Mouse (Mus musculus): ENCODE measurements around the gene P2ry2. TPM values are rescaled to one million over a fixed set of nuclear protein-coding genes. Genes with fewer than 3 reads are reported as not detected.

P2ry2 gene
- total and polyA plus RNA-seq, 2 experiments from 2014 or later = 0.24 to 0.67 TPM

DNA sequence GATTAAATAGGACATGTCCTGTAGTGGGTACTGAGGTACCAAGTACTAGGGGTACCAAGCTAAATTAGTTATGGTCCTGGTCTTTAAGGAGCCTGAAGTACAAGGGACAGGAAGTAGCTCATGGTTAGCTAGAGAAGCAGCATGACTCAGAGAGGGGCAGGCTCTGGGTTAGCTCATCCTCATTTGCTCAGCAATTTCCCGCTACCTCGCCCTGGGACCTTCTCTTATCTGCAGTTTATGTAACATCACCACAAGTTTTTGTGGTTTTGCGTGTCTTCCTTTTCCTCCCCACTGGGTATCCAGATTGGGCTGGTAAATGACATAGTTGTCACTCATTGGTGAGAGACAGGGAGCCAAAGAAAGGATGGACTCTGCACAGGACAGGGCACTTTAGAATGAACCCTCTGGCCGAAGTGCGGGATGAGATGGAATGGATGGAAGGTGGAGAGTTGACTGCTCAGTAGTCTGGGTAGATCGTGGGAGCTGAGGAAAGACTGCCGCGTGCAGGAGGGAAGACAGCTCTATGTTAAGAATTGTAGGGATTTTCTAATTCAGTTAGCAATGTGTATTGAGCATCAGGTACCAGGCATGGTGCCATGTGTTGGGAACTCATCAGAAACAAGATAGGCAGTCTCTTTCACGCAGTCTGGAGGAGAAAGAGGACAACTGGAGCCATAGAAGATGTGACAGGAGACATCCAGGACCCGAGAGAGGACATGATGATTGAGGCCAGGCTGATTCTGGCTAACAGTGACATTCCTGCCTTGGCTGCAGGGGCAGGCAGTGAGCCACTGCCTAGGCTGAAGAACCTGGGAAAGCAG is 15.2 kb upstream of the P2ry2 start:
- no peaks in the 10 kb centered on the region for H3K27me3 ChIP-seq (ENCODE audit: insufficient read depth, low read length)
- no peak overlapping the region for H3K4me2 ChIP-seq (ENCODE audit: low read depth)
- no peaks in the 10 kb centered on the region for H3K4me1 ChIP-seq (ENCODE audit: insufficient read depth)
- no peak for ATAC-seq
- WGBS = 84% methylated on average over 10 of the region's 10 CpGs
- H3K36me3 ChIP-seq (ENCODE audit: insufficient read depth) = no peaks in the 10 kb centered on the region
- TF ChIP-seq CTCF (IDR thresholded peaks at IDR 0.05; ENCODE audit: low read depth) = no peak
- no peaks in the 10 kb centered on the region for H3K9me3 ChIP-seq (ENCODE audit: low read length)
- no peak overlapping the region for H3K9ac ChIP-seq
- no peak overlapping the region for H3K27ac ChIP-seq (ENCODE audit: low read depth, low read length)
- H3K4me3 ChIP-seq (ENCODE audit: low read depth, low read length) = no peak overlapping the region
- DNase-seq = no peak

DNA sequence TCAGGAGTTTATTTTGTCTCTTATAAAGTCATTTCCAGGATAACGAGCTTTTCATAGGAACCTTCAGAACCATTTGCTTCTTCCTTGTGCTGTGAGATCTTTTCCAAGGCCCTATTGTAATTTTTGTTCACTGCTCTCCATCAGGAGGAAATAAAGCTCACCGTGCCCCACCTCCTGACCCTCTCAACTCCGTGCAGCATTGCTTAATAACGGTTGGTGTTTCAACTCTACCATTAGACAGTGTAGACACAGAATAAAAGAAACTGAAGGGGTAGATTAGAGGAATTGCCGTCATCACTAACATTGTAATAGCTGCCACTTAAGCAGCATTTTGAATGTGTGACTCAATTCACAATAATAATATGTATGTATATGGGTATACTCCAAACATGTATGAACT is 14.2 kb upstream of the P2ry2 start:
- Histone ChIP-seq H3K4me3 (ENCODE audit: low read depth, low read length) (no peak overlapping the region), H3K9ac (no peak overlapping the region), H3K27ac (ENCODE audit: low read depth, low read length) (no peak overlapping the region), H3K9me3 (ENCODE audit: low read length) (0 out of 2 replicates have a peak, but pooled peaks cover 3% of the 10 kb centered on the region), H3K4me1 (ENCODE audit: insufficient read depth) (no peaks in the 10 kb centered on the region), H3K27me3 (ENCODE audit: insufficient read depth, low read length) (no peaks in the 10 kb centered on the region), H3K36me3 (ENCODE audit: insufficient read depth) (no peaks in the 10 kb centered on the region), H3K4me2 (ENCODE audit: low read depth) (no peak overlapping the region)
- TF ChIP-seq CTCF (IDR thresholded peaks at IDR 0.05; ENCODE audit: low read depth) = no peak
- ATAC-seq = no peak
- DNase-seq = no peak
- WGBS = 31% methylated on average over 5 of the region's 5 CpGs

DNA sequence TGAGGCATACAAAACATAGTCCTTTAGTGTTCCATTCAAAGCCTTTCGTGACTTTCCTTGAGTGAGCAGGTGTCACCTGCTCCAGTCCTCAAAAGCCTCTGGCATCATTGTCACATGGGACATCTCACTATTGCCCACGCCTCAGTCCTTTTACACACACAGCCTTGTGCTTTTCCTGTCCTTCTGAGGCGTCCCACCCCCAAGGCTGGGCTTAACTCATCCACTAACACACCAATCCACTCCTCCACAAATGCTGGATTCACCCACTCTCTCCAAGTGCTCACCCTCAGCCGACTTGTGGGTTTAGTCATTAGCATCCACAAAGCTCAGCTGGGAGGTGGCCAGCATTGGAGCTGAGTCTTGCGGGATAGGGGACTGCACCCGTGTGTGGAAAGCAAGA is 4.8 kb upstream of the P2ry2 start:
- no peak overlapping the region for H3K9ac ChIP-seq
- TF ChIP-seq CTCF (IDR thresholded peaks at IDR 0.05; ENCODE audit: low read depth) = no peak
- H3K4me1 ChIP-seq (ENCODE audit: insufficient read depth) = no peaks in the 10 kb centered on the region
- no peak overlapping the region for H3K4me2 ChIP-seq (ENCODE audit: low read depth)
- H3K36me3 ChIP-seq (ENCODE audit: insufficient read depth) = no peaks in the 10 kb centered on the region
- peaks cover 11% of the 10 kb centered on the region for H3K27me3 ChIP-seq (ENCODE audit: insufficient read depth, low read length)
- ATAC-seq = peak; percentile 61
- H3K4me3 ChIP-seq (ENCODE audit: low read depth, low read length) = no peak overlapping the region
- 0 out of 2 replicates have a peak, but pooled peaks cover 3% of the 10 kb centered on the region for H3K9me3 ChIP-seq (ENCODE audit: low read length)
- WGBS = 49% methylated on average over 6 of the region's 6 CpGs
- no peak overlapping the region for H3K27ac ChIP-seq (ENCODE audit: low read depth, low read length)
- DNase-seq = no peak

DNA sequence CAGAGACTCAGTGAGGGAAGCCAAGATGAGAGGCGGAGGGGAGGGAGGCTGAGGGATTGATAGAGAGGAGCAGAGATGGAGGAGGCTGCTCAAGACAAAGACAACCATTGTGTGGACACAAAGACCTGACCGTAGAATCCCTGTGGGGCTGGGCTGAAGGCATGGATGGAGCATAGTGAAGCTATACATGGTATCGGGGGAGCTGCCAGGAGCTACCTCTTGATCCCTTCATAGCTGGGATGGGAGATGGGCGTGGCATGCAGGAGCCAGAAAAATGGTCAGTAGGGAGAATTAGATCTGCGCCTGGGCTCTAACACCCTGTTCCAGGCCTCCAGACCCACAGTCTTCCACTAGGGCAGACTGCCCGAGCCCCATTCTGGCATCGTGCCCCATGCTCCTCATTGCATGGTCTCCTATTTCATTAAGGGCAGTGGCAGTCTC is 4.4 kb upstream of the P2ry2 start:
- H3K4me3 ChIP-seq (ENCODE audit: low read depth, low read length) = no peak overlapping the region
- no peak overlapping the region for H3K9ac ChIP-seq
- H3K36me3 ChIP-seq (ENCODE audit: insufficient read depth) = no peaks in the 10 kb centered on the region
- ATAC-seq = peak; percentile 69
- DNase-seq = peak; percentile 50
- H3K27ac ChIP-seq (ENCODE audit: low read depth, low read length) = 0 out of 2 replicates have a peak overlapping the region, but pooled peaks have one; percentile 3
- 36% methylated on average over 7 of the region's 7 CpGs for WGBS
- no peak for TF ChIP-seq CTCF (IDR thresholded peaks at IDR 0.05; ENCODE audit: low read depth)
- 0 out of 2 replicates have a peak, but pooled peaks cover 2% of the 10 kb centered on the region for H3K9me3 ChIP-seq (ENCODE audit: low read length)
- peaks cover 16% of the 10 kb centered on the region for H3K27me3 ChIP-seq (ENCODE audit: insufficient read depth, low read length)
- no peak overlapping the region for H3K4me2 ChIP-seq (ENCODE audit: low read depth)
- H3K4me1 ChIP-seq (ENCODE audit: insufficient read depth) = no peaks in the 10 kb centered on the region

DNA sequence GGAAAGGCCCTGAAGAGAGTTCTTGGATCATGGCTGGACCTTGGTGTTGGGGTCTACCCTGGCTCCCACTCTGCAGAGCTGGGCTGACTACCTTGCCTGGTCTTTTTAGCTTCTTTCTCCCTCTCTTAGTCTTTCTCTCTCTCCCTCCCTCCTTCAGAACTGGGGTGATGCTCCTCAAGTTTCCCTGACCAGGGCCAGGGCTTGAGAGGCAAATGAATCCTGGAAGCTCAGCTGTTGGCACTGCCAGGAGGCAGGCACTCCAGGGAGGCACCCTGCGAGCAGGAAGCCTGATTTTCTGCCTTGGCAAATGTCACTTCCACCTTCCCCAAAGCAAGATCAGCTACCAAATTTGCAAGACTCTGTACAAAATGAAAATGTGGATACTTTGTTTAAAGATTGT is 2.3 kb upstream of the P2ry2 start:
- Histone ChIP-seq H3K9ac (no peak overlapping the region), H3K4me1 (ENCODE audit: insufficient read depth) (no peaks in the 10 kb centered on the region), H3K9me3 (ENCODE audit: low read length) (no peaks in the 10 kb centered on the region), H3K27ac (ENCODE audit: low read depth, low read length) (no peak overlapping the region), H3K4me2 (ENCODE audit: low read depth) (no peak overlapping the region), H3K36me3 (ENCODE audit: insufficient read depth) (no peaks in the 10 kb centered on the region), H3K4me3 (ENCODE audit: low read depth, low read length) (no peak overlapping the region), H3K27me3 (ENCODE audit: insufficient read depth, low read length) (peaks cover 36% of the 10 kb centered on the region)
- WGBS = 47% methylated on average over 1 of the region's 1 CpGs
- ATAC-seq = no peak
- TF ChIP-seq CTCF (IDR thresholded peaks at IDR 0.05; ENCODE audit: low read depth) = no peak
- no peak for DNase-seq

DNA sequence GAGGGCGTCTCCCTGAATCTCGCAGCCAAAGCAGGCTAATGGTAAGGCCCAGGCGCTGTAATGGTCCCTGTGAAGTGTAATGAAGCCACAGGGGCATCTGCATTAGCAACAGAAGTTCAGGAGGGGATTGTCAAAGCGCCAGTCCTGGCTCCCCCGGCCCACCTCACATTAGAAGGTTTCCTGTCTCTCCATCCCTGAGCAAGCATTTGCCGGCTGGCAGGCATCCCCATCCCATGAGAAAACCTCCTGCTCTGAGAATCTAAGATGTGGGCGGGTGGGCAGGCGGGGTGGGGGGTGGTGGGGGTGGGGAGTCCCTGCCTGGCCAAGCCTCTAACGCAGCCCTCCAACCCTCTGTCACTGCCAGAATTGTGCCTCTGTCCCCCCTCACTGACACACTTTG is 1.4 kb upstream of the P2ry2 start:
- Histone ChIP-seq H3K9me3 (ENCODE audit: low read length) (no peaks in the 10 kb centered on the region), H3K9ac (no peak overlapping the region), H3K27me3 (ENCODE audit: insufficient read depth, low read length) (peaks cover 38% of the 10 kb centered on the region), H3K4me2 (ENCODE audit: low read depth) (no peak overlapping the region), H3K36me3 (ENCODE audit: insufficient read depth) (no peaks in the 10 kb centered on the region), H3K4me1 (ENCODE audit: insufficient read depth) (no peaks in the 10 kb centered on the region), H3K4me3 (ENCODE audit: low read depth, low read length) (no peak overlapping the region), H3K27ac (ENCODE audit: low read depth, low read length) (no peak overlapping the region)
- ATAC-seq = no peak
- TF ChIP-seq CTCF (IDR thresholded peaks at IDR 0.05; ENCODE audit: low read depth) = no peak
- 35% methylated on average over 9 of the region's 9 CpGs for WGBS
- DNase-seq = no peak

DNA sequence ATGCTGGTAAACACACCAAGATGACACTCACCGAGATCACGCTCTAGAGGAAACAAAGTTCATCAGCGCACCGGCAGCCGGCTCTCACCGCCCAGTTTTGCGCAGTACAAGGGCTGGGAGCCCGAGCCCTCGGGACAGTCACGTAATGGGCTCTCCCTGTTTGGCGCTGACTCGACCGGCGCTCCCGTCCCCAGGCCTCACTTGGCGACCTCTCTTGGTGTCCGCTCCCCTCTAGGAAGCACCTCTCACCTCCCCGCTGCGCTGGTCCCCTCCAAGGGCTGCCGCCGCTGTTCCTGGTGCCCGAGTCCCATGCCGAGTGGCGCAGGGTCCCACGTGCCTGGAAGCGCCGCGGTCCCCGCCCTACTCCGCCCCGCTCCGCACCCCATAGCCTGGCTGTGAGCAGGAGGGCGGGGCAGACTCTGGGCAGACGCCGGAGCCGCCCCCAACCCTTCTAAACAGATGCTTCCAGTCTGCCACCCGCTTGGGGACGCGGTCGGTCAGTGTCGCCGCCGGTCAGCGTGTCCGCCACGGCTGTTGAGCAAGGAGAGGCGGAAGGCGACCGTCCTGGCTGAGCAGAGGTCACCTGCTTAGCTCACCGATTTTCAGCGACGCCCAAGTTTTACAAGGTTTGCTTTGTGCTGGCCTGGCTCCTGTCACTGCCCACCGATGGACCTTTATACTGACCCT is 842 bp downstream of the P2ry2 start:
- no peak overlapping the region for H3K27ac ChIP-seq (ENCODE audit: low read depth, low read length)
- peak overlapping the region; percentile 48 for H3K4me3 ChIP-seq (ENCODE audit: low read depth, low read length)
- H3K27me3 ChIP-seq (ENCODE audit: insufficient read depth, low read length) = peaks cover 38% of the 10 kb centered on the region
- DNase-seq = peak; percentile 43
- H3K4me2 ChIP-seq (ENCODE audit: low read depth) = peak overlapping the region; percentile 98
- no peak for TF ChIP-seq CTCF (IDR thresholded peaks at IDR 0.05; ENCODE audit: low read depth)
- ATAC-seq = peak; percentile 93
- H3K36me3 ChIP-seq (ENCODE audit: insufficient read depth) = no peaks in the 10 kb centered on the region
- H3K4me1 ChIP-seq (ENCODE audit: insufficient read depth) = no peaks in the 10 kb centered on the region
- H3K9ac ChIP-seq = peak overlapping the region; percentile 43
- WGBS = 1% methylated on average over 52 of the region's 53 CpGs
- no peaks in the 10 kb centered on the region for H3K9me3 ChIP-seq (ENCODE audit: low read length)
